Mouse (Mus musculus): Measurements from ENCODE around the gene Eif4g3.
A peak's percentile ranks its signal among the peaks of the same experiment; 100 is the strongest.

Eif4g3 gene

GRCm38 (mm10) chr4:138153980-138154379, 161.2 kb downstream of the Eif4g3 start:
- peak; percentile 62 for DNase-seq (ENCODE audit: low read depth, low spot score)

GRCm38 (mm10) chr4:138160918-138161317, 168.1 kb downstream of the Eif4g3 start:
- DNase-seq (ENCODE audit: low read depth, low spot score): no peak

DNA sequence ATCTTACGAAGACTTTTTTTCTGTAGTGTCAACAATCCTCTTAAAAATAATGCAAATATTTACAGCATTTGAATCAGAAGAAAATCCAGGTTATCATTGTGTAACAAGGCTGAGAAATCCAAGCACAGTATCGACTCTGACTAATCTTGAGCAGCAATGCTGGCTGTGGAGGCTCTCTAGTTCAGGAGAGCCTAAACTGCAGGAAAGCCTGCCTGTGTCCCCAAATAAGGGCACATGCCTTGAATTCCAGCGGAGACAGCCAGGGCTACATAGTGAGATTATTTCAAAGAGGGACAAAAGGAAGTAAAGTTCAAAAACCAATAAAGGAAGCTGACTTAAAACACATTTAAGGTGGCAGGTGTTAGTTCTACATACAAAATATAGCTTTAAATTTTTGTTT, 168.7 kb downstream of the Eif4g3 start:
- no peak for DNase-seq (ENCODE audit: low read depth, low spot score)

DNA sequence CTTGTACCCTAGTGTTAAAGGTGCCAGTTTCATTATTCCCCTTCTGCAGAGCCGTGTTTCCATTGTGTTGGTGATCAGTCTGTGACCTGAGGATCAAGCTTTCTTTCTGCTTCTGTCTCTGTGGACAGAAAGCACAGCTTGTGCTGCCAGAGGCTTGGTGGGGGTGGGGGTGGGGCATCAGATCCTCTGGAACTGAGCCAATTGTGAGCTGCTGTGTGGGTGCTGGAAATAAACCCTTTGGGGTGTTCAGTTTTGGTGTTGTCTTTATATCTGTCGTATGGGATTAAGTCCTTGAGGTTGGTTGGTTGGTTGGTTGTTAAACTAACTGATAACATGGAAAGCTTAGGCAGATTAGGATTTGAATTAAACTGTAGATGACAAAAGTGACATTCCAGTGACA, 171.0 kb downstream of the Eif4g3 start:
- no peak for DNase-seq (ENCODE audit: low read depth, low spot score)

GRCm38 (mm10) chr4:138164860-138165259, 172.0 kb downstream of the Eif4g3 start:
- DNase-seq (ENCODE audit: low read depth, low spot score): no peak

- no peak for DNase-seq (ENCODE audit: low read depth, low spot score)
Measured at GRCm38 (mm10) chr4:138166519-138166918, 173.7 kb downstream of the Eif4g3 start.

DNA sequence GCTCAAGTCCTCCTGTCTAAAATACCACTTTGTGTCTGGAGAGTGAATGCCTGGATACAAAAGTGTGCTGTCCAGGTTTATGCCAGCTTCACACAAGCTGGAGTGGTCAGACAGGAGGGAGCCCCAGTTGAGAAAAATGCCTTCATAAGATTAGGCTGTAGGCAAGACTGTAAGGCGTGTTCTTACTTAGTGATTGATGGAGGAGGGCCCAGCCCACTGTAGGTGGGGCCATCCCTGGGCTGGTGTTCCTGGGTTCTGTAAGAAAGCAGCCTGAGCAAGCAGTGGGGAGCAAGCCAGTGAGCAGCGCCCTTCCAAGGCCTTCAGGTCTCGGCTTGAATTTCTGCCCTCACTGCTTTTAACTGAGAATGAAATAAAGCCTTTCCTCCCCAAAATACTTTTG, 175.3 kb downstream of the Eif4g3 start:
- DNase-seq (ENCODE audit: low read depth, low spot score): no peak

DNA sequence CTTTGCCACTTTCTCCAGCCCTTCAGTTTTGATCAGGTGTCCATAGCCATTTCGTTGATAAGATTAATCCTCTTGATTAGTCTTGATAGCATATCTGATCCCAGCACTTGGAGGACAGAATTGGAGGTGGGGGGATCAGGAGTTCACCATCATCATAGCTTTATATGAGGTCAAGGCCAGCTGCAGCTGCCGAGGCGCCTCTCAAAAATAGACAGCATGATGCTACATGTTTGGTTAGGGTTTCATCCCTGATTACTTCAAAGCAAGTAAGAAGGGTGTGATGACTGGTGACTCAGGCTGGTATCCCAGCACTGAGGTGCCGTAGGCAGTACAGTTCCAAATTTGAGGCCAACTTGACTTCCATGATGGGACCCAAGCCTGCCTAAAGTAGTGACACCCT, 176.6 kb downstream of the Eif4g3 start:
- DNase-seq (ENCODE audit: low read depth, low spot score): no peak

- no peak for DNase-seq (ENCODE audit: low read depth, low spot score)
Measured at GRCm38 (mm10) chr4:138172686-138173085, 179.9 kb downstream of the Eif4g3 start.

- DNase-seq (ENCODE audit: low read depth, low spot score): no peak
Measured at GRCm38 (mm10) chr4:138179391-138179790, 186.6 kb downstream of the Eif4g3 start.

GRCm38 (mm10) chr4:138180719-138181118, 187.9 kb downstream of the Eif4g3 start:
- DNase-seq (ENCODE audit: low read depth, low spot score): no peak

DNA sequence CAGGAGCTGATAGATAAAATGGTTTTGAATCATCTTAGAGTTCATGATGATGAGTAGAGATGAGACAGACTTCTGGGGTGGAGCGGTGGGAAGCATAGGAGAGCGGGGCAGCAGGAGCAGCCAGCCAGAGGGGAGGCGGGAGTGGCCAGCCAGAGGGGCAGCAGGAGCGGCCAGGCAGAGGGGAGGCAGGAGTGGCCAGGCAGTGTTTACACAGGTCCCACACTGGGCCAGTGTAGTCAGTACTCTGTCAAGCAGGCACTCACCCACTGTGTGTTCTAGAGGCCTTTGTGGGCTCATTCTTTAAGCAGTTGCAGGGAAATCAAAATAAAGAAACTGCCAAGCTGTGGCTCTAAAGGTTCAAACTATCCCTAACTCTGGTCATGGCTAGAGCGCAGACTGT, 191.2 kb downstream of the Eif4g3 start:
- DNase-seq (ENCODE audit: low read depth, low spot score): no peak

DNA sequence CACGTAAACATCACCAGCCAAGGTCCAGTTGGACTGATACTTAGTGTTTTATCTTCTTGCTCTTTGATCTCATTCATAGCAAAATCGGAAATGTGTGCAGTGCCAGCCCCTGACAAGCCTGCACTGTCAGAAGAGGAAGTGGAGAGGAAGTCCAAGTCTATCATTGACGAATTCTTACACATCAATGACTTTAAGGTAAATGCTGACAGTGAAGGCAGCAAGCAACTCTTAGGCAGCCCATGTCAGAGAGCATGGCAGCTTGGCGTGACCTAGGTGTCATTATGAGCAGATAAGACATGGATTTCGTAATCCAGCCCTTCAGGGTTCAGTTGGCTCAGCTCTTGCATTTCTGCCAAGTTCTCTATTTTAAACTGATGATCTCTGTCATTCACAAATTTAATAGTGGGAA, 191.8 kb downstream of the Eif4g3 start:
- DNase-seq (ENCODE audit: low read depth, low spot score): peak; percentile 12

DNA sequence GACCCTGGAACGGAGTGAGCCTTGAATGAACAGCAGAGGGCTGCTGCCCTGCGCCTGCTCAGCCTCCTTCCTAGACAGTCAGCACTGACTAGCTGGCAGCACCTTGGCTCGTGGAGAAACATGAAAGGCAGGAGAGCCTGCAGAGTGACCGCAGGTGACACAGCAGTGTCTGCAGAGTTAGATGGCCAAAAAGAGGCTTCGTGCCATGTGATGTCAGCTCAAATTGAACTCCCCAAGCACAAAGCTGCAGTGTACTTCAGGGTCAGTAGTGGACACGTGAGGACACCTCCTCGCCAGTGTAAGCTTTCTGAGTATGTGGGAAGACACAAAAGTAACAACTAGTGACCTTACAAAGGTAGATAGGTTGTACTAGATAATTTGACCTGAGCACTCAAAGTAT, 193.1 kb downstream of the Eif4g3 start:
- no peak for DNase-seq (ENCODE audit: low read depth, low spot score)

- no peak for DNase-seq (ENCODE audit: low read depth, low spot score)
Measured at GRCm38 (mm10) chr4:138187995-138188394, 195.2 kb downstream of the Eif4g3 start.

DNA sequence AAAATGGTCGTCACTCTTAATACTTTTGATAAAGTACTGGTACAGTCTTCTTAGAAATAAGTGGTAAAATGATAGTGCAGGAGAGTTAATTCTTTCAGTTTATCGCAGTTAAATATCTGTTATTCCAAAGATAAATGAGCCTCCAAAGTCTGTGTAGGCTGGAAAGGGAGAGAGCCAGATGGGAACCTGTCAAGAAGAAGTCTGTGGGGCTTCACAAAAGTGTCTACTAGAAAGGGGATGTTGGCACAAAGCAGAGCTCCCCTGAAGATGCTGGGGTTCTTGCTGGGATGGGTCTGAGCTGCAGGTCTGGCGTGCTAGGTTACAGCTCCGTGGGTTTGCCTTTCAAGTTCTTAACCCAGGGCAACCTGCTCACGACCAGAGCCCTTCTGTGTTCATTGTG, 199.7 kb downstream of the Eif4g3 start:
- DNase-seq (ENCODE audit: low read depth, low spot score): no peak

DNA sequence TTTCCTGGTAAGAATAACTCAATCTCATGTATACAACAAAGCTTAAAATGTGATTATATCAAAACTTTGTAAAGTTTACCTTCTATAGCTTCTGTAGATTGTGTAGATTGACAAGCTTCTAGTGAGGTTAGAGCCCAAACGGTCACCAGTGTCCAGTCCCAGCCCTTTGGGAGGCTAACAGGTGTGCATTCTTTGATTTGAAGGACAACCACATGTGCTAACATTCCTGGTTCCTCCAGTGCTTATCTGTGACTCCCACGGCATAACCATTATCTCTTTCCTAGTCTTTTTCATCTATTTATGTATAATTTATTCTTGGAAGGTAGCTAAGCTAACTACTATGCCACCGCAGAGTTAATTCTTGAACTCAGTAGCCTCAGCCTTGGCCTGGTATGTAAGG, 207.9 kb downstream of the Eif4g3 start:
- DNase-seq (ENCODE audit: low read depth, low spot score): no peak

DNA sequence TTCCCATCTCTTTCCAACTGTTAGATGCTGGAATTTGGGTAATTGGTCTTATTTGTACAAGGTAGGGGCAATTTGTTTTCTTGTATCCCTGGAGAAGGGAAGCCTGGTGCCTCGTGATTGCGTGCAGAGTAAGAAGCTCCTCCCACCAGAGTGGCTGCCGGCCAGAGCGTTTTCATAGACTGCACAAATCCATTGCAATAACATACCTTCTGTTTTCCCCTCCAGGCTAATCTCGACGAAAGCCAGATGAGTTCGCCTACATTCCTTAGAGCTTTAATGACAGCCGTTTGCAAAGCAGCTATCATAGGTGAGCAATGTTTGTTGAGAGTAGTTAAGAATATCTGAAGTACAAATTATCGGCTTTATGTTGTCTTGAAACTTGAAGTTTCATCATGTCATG, 208.9 kb downstream of the Eif4g3 start:
- DNase-seq (ENCODE audit: low read depth, low spot score): no peak

GRCm38 (mm10) chr4:138210116-138210515, 217.3 kb downstream of the Eif4g3 start:
- no peak for DNase-seq (ENCODE audit: low read depth, low spot score)

- no peak for DNase-seq (ENCODE audit: low read depth, low spot score)
Measured at GRCm38 (mm10) chr4:138213861-138214260, 221.0 kb downstream of the Eif4g3 start.

DNA sequence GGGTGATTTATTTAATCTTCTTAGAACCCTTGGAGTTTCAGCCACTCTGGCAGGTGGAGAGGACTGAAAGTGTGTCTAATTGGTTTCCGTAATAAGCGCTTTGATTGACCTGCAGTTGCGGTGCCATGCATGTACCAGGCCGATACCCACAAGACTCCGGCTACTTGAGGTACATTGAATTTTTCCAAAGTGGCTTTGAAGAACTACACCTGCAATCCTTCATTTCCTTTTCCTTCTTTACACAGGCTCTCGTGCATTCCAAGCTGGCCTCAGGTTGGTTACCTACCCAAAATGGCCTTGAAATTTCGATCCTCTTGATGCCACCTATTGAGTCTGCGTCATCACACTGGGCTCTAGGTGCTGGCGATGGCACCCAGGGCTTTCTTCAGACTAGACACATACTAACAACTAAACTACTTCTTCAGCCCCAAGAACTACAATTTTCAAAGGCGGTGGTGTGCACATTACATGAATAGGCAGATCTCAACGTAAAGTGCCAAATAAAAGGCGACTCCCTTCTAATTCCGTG, 222.9 kb downstream of the Eif4g3 start:
- no peak for DNase-seq (ENCODE audit: low read depth, low spot score)

DNA sequence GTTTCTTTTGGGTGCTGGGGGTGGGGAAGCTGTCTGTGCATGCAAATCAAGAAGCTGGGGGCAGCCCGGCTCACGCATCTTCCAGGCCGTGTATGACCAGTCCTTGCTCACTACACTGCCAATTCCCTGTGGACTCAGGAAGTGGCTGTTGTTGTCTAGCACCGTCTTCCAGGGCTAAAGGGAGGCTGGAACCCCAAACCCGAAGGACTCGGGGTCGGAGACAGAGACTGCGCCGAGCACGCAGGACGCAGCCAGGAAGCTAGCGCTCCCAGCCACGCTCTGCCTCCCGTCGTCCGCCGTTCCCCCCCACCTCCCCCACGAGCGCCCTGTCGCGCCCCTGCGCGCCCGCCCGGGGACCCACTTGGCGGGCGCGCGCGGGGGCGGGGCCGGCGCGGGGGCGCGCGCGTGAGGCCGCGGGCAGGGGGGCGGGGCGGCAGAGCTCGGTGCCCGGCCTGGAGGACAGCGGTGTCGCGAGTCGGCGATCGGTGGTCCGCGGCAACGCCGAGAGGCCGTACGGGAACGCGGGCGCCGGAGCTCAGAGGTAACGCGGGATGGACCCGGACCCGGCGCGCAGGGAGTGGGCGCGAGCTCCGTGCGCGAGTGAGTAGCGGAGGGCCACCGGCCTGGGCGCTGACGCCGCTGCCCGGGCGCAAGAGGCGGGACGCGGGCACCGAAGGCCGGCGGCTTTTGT, 223.5 kb downstream of the Eif4g3 start, which contains the start of gene Hp1bp3:
Hp1bp3 (plus strand) TSS at position 97 of the 691 bp plus-strand sequence.
- DNase-seq (ENCODE audit: low read depth, low spot score): peak; percentile 89

GRCm38 (mm10) chr4:138216891-138217392, 224.1 kb downstream of the Eif4g3 start:
- DNase-seq (ENCODE audit: low read depth, low spot score): peak; percentile 98

All from A20 (cell line).